Mouse (Mus musculus) telencephalon, adult 2 months (tissue): ENCODE measurements around the gene Golga4.

Experiments
- DNase-seq: peaks from one replicate; pipeline ENCODE4 v3.0.0-alpha.2; 2011; ENCODE audit warnings: low read depth, low spot score

Golga4 gene

DNA sequence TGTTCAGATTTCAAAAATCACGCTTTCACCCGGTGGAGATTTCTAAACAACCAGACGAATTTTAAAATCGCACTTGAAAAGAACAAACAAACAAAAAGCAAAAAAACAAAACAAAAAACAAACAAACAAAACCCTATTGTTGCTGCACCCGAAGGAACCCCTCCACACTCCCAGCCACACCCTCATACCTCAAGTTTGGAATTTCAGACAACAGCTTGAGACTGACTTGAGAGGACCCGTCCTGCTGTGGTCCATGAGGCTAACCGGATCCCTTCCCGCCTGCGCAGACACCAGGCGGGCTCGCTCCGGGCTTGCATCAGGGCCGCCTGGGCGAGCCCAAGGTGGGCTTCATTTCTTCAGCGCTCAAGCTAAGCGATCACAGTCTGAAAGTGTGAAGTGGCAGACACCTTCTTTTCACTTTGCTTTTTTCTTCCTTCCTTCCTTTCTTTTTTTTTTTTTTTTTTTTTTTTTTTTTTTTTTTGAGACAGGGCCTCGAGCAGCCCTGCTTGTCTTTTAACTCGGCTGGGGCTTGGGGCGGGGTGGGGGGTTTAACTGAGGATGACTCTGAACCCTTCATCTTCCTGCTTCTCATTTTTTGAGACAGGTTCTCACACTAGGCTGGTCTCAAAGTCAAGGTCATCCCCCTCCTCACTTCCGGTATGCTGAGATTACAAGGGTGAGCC lies 17.0 kb upstream of the Golga4 start:
- DNase-seq = no peak

GRCm38 (mm10) chr9:118489579-118490019 lies 16.5 kb upstream of the Golga4 start:
- DNase-seq = no peak

DNA sequence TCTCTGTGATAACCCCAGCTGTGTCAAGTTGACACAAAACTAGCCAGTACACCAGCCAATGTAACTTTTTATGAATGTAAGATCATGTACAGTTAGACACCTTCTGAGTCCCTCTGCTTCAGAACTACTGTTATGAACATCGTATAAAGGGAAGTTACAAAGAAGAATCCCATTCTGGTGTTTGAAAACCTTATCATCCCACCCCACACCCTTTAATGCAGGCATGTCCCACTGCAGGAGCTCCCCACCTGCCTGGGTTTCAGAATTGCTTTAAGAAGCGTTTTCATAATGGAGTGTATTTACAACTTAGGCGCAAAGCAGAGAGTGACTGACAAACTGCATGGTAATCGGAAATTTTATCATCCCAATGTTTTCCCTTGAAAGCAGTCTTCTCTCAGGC lies 14.9 kb upstream of the Golga4 start:
- DNase-seq = no peak

DNA sequence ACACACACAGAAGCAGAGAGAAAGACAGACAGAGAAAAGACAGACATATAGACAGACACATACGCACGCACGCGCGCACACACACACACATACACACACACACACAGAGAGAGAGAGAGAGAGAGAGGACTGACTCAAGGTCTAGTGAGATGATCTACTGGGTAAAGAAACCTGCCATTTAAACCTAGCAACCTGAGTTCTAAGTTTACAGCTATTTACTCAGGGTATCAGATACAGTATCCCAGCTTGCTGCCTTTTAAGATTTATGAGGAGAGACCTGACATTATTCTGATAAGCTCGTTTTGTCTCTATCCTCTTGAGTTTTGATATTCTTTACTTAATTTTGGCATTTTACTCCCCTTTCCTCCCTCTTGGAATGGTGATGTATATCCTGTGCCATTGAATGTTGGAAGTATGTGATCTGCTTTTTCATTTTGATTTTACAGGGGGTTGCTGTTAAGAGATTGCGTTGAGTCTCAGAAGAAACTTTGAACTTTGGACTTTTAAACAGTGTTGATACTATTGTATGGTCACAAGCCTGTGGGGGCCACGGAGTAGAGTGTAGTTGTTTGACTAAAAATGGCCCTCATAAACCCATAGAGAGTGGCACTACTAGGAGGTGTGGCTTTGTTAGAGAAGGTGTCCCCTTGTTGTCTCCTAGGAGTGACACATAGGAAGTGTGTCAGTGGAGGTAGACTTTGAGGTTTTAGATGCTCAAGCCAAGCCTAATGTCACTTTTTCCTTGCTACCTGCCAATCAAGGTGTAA lies 13.0 kb upstream of the Golga4 start:
- no peak for DNase-seq

- DNase-seq = no peak
These were observed 12.0 kb upstream of the Golga4 start for GRCm38 (mm10) chr9:118494106-118494505.

DNA sequence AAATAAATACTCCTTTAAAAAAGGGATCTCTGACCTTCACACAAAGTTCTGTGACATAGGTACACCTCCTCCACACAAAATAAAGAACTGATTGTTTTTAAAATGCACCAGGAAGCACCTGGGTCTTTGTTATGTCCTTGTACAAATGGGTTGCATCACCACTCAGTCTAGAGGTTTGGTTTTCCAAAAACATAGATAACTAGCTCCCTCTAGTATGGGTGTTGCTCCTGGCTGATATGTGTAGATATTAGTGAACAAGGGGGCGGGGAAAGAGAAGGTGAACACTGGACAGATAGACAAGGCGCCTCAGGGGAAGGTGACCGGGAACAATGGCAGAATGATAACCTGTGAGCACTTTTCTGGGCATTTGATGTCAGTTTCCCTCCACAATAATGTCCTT lies 10.1 kb upstream of the Golga4 start:
- DNase-seq = no peak

- DNase-seq = no peak
These were observed 9.1 kb upstream of the Golga4 start for GRCm38 (mm10) chr9:118496952-118497351.

- no peak for DNase-seq
These were observed 8.0 kb upstream of the Golga4 start for GRCm38 (mm10) chr9:118498061-118498460.

GRCm38 (mm10) chr9:118500963-118501362 lies 5.1 kb upstream of the Golga4 start:
- DNase-seq = no peak

DNA sequence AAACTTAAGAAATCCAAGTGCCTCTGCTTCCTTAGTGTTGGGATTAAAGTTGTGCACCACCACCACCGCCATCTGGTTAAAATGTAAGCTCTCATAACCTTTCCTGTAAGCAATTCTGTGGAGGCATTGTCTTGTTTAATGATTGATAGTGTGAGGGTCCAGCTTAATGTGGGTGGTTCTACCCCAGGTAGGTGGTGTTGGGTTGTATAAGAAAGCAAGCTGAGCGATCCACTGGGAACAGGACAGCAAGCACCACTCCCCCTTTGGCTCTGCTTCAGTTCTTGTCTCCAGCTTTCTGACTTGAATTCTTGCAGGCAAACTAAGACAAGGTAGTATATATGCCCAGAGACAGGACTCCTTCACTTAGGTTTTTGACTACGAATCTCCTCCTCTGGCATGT lies 1.4 kb upstream of the Golga4 start:
- no peak for DNase-seq

DNA sequence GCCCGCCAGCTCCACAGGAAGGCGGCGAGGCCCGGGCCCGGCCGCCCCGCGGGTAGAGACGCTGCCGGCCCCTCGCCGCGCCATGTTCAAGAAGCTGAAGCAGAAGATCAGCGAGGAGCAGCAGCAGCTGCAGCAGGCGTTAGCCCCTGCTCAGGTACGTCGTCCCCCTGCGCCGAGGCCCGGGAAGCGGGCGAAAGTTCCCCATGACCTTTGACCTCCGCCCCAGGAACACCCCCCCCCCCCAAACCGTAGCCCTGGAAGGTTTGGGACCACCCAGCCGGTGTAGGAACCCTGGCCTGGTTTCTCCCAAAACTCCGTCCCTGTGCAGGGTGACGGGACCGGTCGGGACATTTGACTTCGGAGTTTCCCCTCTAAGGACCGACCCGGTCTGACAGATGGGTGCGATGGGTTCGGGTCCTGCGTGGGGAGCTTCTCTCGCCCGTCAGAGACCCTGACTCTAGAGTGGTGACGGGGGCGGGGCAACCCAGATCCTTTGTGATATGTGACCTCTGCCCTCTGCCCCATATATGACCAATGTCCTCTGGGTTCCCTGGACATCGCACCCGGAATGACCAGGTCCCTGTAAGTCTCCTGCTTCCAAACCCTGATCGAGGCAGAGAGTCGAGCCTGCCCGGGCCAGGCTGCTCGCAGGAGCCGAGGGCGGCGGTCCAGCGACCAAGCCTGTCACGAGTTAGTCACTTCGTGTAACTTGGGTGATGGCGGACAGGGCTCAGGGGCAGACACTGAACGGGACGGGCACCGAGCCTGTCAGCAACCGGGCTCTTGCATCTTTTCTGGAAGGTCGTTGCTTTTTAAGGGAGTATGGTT lies 551 bp downstream of the Golga4 start:
- DNase-seq = no peak

DNA sequence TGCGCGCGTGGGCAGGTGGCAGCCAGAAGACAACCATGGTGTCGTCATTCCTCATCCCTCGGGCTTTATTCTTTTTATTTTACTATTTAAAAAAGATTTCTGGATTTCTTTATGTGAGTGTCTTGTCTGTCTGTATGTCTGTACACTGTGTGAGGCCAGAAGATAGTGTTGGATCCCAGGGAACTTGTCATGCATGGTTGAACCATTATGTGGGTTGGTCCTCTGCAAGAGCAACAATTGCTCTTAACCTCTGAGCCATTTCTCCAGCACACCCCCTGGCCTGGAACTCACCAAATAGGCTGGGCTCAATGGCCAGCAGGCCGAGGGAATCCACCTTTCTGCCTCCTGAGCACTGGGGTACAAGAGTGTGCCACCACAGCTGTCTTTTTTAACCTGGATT lies 1.5 kb downstream of the Golga4 start:
- DNase-seq = no peak

GRCm38 (mm10) chr9:118508601-118509000 lies 2.5 kb downstream of the Golga4 start:
- peak; percentile 53 for DNase-seq

GRCm38 (mm10) chr9:118510941-118511690 lies 5.0 kb downstream of the Golga4 start:
- DNase-seq = no peak

GRCm38 (mm10) chr9:118512681-118513233 lies 6.7 kb downstream of the Golga4 start:
- no peak for DNase-seq

DNA sequence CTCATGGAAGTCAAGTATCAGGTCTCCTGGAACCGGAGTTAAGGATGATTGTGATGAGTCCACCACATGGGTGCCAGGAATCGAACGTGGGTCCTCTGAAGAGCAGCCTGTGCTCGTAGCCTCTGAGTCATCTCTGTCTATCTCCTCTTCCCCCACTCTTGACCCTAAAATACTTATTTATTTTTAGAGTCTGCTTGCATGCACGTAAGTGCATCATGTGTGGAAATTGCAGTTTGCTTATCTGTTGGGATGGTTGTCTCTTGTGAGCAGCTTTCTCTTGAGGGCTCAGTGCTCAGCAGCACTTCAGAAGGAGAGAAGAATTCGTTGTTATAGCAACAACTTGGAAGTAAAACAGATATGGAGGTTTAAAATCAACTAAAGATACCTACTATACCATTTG lies 9.4 kb downstream of the Golga4 start:
- no peak for DNase-seq

DNA sequence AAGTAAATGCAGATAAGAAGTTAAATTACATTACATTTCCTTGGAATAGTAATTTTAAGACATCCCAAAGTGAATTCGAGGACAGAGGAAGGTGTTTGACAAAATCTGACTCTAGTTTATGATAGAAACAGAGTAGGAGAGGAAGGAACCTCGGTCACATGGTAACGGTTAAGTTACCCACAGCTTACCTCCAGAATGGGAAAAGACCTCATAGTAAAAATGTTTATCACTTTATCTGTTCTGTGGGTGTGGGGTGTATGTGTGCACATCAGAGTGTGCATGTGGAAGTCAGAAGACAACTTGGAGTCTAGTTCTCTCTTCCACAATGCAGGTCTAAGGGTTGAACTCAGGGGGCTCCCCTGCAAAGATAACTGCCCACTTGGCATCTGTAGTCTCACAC lies 10.1 kb downstream of the Golga4 start:
- DNase-seq = no peak

GRCm38 (mm10) chr9:118517619-118518018 lies 11.6 kb downstream of the Golga4 start:
- no peak for DNase-seq

GRCm38 (mm10) chr9:118519101-118519500 lies 13.0 kb downstream of the Golga4 start:
- no peak for DNase-seq

DNA sequence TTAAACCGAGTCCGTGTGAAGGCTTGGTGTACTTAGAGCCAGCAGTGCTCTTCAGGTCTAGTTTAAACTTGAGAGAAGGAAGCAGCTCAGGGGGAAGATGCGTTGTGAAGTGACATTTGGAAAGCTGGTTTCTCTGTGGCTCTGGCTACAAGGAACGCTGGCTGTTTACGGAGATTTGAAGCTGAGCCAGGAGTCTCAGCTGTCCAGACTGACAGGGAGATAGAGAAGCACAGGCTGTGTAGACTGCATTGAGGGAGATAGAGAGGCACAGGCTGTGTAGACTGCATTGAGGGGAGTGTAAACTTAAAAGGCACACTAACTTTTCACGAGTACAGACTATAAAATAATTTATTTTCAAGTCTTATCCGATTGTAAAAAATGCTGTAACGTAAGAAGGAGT lies 13.9 kb downstream of the Golga4 start:
- no peak for DNase-seq

DNA sequence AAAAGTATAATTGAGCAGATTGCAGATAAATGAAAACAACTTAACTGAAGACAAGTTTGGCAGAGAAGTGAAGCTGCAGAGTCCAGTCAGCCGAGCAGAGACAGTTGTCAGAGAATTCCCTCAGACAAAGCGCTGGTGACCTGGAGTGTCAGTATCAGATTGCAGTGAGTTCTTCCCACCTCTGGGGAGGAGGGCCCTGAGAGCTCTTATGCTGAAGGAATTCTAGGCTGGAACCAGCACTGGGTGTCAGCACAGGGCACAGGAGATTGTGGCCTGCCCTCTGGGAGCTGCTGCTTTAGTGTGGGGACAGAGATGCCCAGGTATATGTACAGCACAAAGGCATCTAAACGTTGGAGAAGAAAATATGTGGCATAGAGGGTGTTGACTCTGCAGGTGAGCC lies 14.8 kb downstream of the Golga4 start:
- DNase-seq = no peak
